Mouse (Mus musculus) liver, embryonic 14.5 days (tissue): ENCODE data around the gene Rps28.

Experiments used
- CTCF ChIP-seq: IDR thresholded peaks from 2 replicates; pipeline ENCODE4 v1.5.1; 2016; ENCODE audit warnings: antibody characterized with exemption, low read depth, control low read depth
- EP300 ChIP-seq: IDR thresholded peaks from 2 replicates; pipeline ENCODE4 v1.6.1; 2016; ENCODE audit warnings: antibody characterized with exemption, low read depth

DNA sequence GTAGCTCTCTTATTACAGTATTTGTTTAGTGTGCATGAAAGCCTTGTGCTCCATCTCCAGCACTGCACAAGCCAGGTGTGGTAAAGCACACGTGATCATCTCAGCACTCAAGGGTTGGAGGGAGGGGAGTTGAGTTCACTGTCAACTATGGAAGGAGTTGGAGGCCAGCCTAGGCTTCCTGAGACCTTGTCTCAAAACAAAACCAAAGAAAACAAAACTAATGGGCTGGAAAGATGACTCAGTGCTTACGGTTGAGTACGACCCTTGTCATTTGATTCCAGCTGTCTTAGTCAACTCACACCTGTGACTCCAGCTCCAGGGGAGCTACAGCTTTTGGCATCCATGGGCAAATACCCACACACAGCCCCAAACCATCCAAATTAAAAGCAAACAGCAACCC, 11.9 kb downstream of the Rps28 start:
- TF ChIP-seq CTCF (no peak), EP300 (no peak)
